Mouse (Mus musculus) embryo, embryonic 10 days (tissue): ENCODE data around the gene Sfxn4.

Experiments used
- DNase-seq: peaks from one replicate; pipeline ENCODE4 v3.0.0-alpha.2; 2015; ENCODE audit warnings: low spot score

Sfxn4 gene

GRCm38 (mm10) chr19:60837747-60838146, 23.5 kb downstream of the Sfxn4 start:
- peak; percentile 83 for DNase-seq

- DNase-seq, result no peak
Measured at GRCm38 (mm10) chr19:60818677-60819076, 42.6 kb downstream of the Sfxn4 start.

GRCm38 (mm10) chr19:60813133-60813532, 48.1 kb downstream of the Sfxn4 start:
- no peak for DNase-seq

GRCm38 (mm10) chr19:60812036-60812389, 49.3 kb downstream of the Sfxn4 start:
- DNase-seq, result peak; percentile 29

GRCm38 (mm10) chr19:60811098-60812035, 49.9 kb downstream of the Sfxn4 start, which contains the start of gene Fam45a:
Gene Fam45a, plus strand, starts transcription at chr19:60811585.
- peak; percentile 96 for DNase-seq

- no peak for DNase-seq
Measured at GRCm38 (mm10) chr19:60809927-60810326, 51.4 kb downstream of the Sfxn4 start.

- DNase-seq, result no peak
Measured at GRCm38 (mm10) chr19:60804903-60805302, 56.4 kb downstream of the Sfxn4 start.

- no peak for DNase-seq
Measured at GRCm38 (mm10) chr19:60799867-60800569, 61.3 kb downstream of the Sfxn4 start.

- DNase-seq, result no peak
Measured at GRCm38 (mm10) chr19:60797415-60797814, 63.9 kb downstream of the Sfxn4 start.

GRCm38 (mm10) chr19:60795244-60795643, 66.0 kb downstream of the Sfxn4 start:
- DNase-seq, result no peak

GRCm38 (mm10) chr19:60793170-60793707, 68.0 kb downstream of the Sfxn4 start:
- DNase-seq, result no peak

GRCm38 (mm10) chr19:60791164-60791563, 70.1 kb downstream of the Sfxn4 start:
- DNase-seq, result no peak

GRCm38 (mm10) chr19:60790551-60791161, 70.6 kb downstream of the Sfxn4 start, which contains the start of gene Eif3a:
Gene Eif3a, minus strand, starts transcription at chr19:60790658.
- peak; percentile 90 for DNase-seq

GRCm38 (mm10) chr19:60789919-60790506, 71.3 kb downstream of the Sfxn4 start:
- DNase-seq, result peak; percentile 60

GRCm38 (mm10) chr19:60789452-60789851, 71.8 kb downstream of the Sfxn4 start:
- DNase-seq, result no peak

GRCm38 (mm10) chr19:60788214-60788960, 72.9 kb downstream of the Sfxn4 start:
- peak; percentile 20 for DNase-seq

- DNase-seq, result no peak
Measured at GRCm38 (mm10) chr19:60787465-60788150, 73.7 kb downstream of the Sfxn4 start.
